Mouse (Mus musculus) kidney, embryonic 15.5 days (tissue): Measurements from ENCODE around the gene Acmsd. TPM values are rescaled to one million over a fixed set of nuclear protein-coding genes. Genes with fewer than 3 reads are reported as not detected.

Source experiments
- ATAC-seq: fragments of 200-750 bp; cut with Nextera tagmentation; replicated peaks from 2 replicates; pipeline ENCODE4 v1.8.0; 2017; ENCODE audit warnings: moderate TSS enrichment; ENCODE audit not compliant: low FRiP score
- H3K27ac ChIP-seq: fragments of 300-500 bp; sonication (generic); 2 replicates; pipeline ENCODE4 v1.5.1; 2015; ENCODE audit warnings: mild to moderate bottlenecking, inconsistent platforms
- H3K27me3 ChIP-seq: fragments of 300-500 bp; sonication (generic); 2 replicates; pipeline ENCODE4 v1.6.1; 2015; ENCODE audit warnings: inconsistent platforms
- H3K36me3 ChIP-seq: fragments of 300-500 bp; sonication (generic); 2 replicates; pipeline ENCODE4 v1.6.1; 2015; ENCODE audit warnings: inconsistent platforms
- H3K4me1 ChIP-seq: fragments of 300-500 bp; sonication (generic); 2 replicates; pipeline ENCODE4 v1.6.1; 2015; ENCODE audit warnings: inconsistent platforms
- H3K4me2 ChIP-seq: fragments of 300-500 bp; sonication (generic); 2 replicates; pipeline ENCODE4 v1.6.1; 2015; ENCODE audit warnings: moderate library complexity, mild to moderate bottlenecking, inconsistent platforms
- H3K4me3 ChIP-seq: fragments of 300-500 bp; sonication (generic); replicated peaks from 2 replicates; pipeline ENCODE4 v1.5.1; 2015; ENCODE audit warnings: mild to moderate bottlenecking, inconsistent platforms
- H3K9ac ChIP-seq: fragments of 300-500 bp; sonication (generic); 2 replicates; pipeline ENCODE4 v1.6.1; 2015; ENCODE audit warnings: mild to moderate bottlenecking, inconsistent platforms
- H3K9me3 ChIP-seq: fragments of 300-500 bp; sonication (generic); replicated peaks from 2 replicates; pipeline ENCODE4 v1.6.1; 2016; ENCODE audit warnings: inconsistent platforms
- WGBS: fragments of 180-500 bp; shearing (Covaris S2); methylation state at CpG from one replicate; pipeline ENCODE4 v1.1.7; 2015; ENCODE audit warnings: mixed read lengths; 5-methylcytosine and 5-hydroxymethylcytosine counted together
- polyA plus RNA-seq: library from polyadenylated mRNA; unstranded; fragments of >200 nt; fragmentation: Nextera tagmentation; extraction: Ambion mirVana; gene quantifications from 2 replicates; pipeline ENCODE4 v1.2.1, GENCODE M21; 2015

Acmsd gene
- polyA plus RNA-seq = 0.93 and 1.1 TPM in 2 replicates

DNA sequence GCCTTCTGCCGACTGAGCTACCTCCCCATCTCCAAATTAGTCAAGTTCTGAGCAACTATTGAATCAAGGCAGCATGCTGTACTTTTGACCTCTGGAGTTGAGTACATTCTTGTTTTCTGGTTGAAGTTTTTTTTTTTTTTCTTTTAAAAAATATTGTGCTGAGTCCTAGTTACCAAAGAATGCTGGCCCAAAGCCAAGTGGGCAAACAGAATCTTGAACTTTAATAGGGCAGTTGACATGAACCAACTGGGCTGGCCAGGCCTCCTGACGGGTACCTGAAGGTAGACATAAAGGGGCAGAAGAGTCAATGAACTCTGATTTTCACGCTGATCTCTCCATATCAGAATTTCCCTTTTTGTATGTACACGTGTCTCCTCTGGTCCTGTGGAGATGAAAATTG is at the start of gene Acmsd:
Acmsd (plus strand) TSS at position 318 of the 400 bp plus-strand sequence.
- Histone ChIP-seq H3K36me3 (no peaks in the 10 kb centered on the region), H3K27ac (no peak within 1 kb of the TSS), H3K9ac (no peak within 1 kb of the TSS), H3K4me3 (no peak within 1 kb of the TSS), H3K4me1 (no peaks in the 10 kb centered on the region), H3K9me3 (no peaks in the 10 kb centered on the region), H3K27me3 (no peaks in the 10 kb centered on the region), H3K4me2 (no peak within 1 kb of the TSS)
- no peak for ATAC-seq
- WGBS = 89% methylated on average over 4 of the region's 4 CpGs

DNA sequence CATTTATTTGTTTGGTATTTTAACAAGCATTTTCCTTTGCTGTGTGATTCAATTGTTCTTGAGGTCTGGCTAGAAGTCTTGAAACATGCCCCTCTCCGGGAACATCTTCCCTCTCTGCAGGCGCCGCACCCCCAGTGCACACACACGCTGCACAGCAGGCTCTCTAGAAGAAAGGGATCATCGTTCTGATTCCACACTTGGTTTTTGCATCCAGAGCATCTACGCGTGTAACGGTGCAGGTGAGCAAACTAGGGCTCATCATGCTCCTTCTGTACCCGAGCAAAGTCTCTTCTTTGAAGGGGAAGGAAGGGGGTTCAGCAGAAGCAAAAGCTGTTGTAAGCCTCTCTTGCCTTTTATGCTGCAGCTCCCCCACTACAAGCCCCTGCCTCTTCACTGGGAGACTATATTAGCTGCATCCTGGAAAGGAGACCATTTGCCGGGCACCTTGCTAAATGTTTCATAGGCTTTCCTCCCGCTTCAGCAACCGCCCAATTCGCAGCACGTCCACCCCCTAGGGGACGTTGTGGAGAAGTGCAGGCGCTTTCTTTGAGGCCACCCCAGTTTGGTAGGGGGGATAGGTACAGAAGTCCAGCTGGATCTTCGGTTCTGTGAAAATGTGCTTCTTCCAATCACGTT is 49.6 kb upstream of the Acmsd start, which contains the start of gene Tmem163:
Tmem163 (minus strand) TSS at position 51 of the 636 bp plus-strand sequence.
- Histone ChIP-seq H3K4me3 (peak within 1 kb of the TSS; percentile 55; the same call in 1 of the 2 replicates), H3K4me2 (peak within 1 kb of the TSS; percentile 99), H3K36me3 (no peaks in the 10 kb centered on the region), H3K27ac (no peak within 1 kb of the TSS), H3K9me3 (no peaks in the 10 kb centered on the region), H3K4me1 (peaks cover 22% of the 10 kb centered on the region), H3K27me3 (peaks cover 76% of the 10 kb centered on the region), H3K9ac (no peak within 1 kb of the TSS)
- ATAC-seq = no peak
- WGBS = 18% methylated on average over 18 of the region's 18 CpGs

DNA sequence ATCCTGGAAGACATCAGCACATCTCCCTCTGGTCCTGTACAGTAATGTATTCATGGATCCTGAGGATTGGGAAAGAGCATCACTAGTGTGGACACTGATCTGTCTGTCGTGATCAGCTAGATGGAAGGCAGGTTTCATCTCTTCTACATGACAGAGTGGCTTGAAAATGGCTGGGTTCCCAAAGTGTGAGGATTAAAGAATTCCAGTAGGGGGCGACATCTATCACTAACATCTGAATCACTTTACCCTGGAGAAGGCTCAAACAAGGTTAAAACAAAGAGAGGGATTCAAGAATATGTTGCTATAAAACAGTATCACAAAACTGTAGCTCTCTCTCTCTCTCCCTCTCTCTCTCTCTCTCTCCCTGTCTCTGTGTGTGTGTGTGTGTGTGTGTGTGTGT is 32.7 kb upstream of the Acmsd start:
- Histone ChIP-seq H3K27me3 (no peaks in the 10 kb centered on the region), H3K4me2 (no peak overlapping the region), H3K36me3 (no peaks in the 10 kb centered on the region), H3K27ac (no peak overlapping the region), H3K4me3 (no peak overlapping the region), H3K4me1 (no peaks in the 10 kb centered on the region), H3K9me3 (no peaks in the 10 kb centered on the region), H3K9ac (no peak overlapping the region)
- WGBS = 31% methylated on average over 2 of the region's 2 CpGs
- no peak for ATAC-seq

DNA sequence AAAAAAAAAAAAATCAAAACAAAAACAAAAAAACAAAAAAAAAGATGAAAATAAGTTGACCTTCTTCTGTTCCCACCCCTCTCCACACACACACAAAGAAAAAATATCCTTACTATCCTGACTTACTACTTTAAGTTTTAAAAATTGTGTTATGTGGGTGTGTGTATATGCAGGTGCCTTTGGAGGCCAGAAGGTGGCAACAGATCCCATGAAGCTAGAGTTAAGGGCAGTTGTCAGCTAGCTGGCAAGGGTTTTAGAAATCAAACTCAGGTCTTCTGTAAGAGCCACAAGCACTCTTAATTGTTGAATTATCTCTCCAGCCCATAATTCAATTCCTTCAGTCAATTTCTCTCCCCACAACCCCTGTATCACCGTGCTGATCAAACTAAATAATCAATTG is 27.0 kb upstream of the Acmsd start:
- no peaks in the 10 kb centered on the region for H3K9me3 ChIP-seq
- ATAC-seq = no peak
- no peaks in the 10 kb centered on the region for H3K36me3 ChIP-seq
- H3K4me3 ChIP-seq = no peak overlapping the region
- H3K27me3 ChIP-seq = no peaks in the 10 kb centered on the region
- WGBS = 81% methylated on average over 1 of the region's 1 CpGs
- no peak overlapping the region for H3K9ac ChIP-seq
- H3K4me1 ChIP-seq = no peaks in the 10 kb centered on the region
- no peak overlapping the region for H3K4me2 ChIP-seq
- no peak overlapping the region for H3K27ac ChIP-seq

DNA sequence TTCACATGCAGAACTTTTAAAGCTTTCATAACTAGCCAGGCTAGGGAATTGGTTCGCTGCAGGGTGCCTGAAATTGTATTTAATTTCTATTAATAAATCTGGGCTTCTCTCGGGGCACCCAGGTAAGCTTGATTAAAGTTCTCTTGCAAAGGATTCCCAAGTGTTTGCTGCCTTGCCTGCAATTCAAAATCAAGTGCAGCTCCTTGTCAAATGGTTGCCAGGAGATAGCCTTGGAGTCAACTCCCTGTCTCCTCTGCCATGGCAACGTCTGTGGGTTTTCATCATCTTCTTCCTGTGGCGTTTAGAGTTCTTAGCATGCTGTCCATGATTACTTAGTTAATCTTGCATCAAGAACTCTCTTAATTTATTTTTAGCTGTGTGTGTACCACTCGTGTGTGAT is 22.9 kb upstream of the Acmsd start:
- H3K4me2 ChIP-seq = no peak overlapping the region
- no peaks in the 10 kb centered on the region for H3K4me1 ChIP-seq
- no peak for ATAC-seq
- no peak overlapping the region for H3K4me3 ChIP-seq
- H3K27ac ChIP-seq = no peak overlapping the region
- WGBS = 73% methylated on average over 5 of the region's 5 CpGs
- no peaks in the 10 kb centered on the region for H3K36me3 ChIP-seq
- no peaks in the 10 kb centered on the region for H3K27me3 ChIP-seq
- no peaks in the 10 kb centered on the region for H3K9me3 ChIP-seq
- no peak overlapping the region for H3K9ac ChIP-seq

DNA sequence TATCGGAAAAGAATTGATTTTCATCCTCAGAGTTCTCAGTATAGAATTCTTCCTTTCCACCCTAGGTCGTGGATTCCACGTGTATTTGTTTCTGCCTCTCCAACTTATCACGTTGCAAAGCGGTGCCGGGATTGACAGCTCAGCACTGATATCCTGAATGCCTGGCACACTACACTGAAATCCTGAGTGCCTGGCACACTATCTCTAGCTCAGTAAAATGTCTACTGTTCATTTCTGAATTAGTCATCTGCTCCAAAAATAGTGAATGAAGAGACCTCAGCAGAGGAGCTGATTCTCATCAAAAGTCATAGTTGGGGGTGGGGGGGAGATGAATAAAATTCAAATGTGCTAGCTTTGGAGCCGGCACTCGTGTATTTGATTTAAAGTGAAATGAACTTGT is 12.8 kb upstream of the Acmsd start:
- Histone ChIP-seq H3K27ac (no peak overlapping the region), H3K9me3 (no peaks in the 10 kb centered on the region), H3K4me2 (no peak overlapping the region), H3K27me3 (no peaks in the 10 kb centered on the region), H3K9ac (no peak overlapping the region), H3K36me3 (no peaks in the 10 kb centered on the region), H3K4me1 (no peaks in the 10 kb centered on the region), H3K4me3 (no peak overlapping the region)
- no peak for ATAC-seq
- WGBS = 87% methylated on average over 8 of the region's 8 CpGs

DNA sequence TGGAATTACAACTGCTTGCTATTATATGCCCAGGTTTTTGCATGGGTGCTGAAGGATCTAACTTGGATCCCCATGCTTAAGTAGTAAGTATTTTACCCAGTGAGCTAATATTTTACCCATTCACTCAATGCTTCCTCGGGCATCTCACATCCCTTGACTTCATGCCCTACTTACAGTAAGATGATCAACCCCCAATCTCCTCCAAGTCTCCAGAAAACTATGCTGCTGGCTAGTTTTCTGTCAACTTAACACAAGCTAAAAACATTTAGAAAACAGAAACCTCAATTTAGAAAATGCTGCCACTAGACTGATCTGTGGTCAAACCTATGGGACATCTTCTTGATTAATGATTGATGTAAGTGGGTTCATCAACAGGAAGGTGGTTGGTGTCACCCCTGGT is 10.9 kb upstream of the Acmsd start:
- H3K9ac ChIP-seq = no peak overlapping the region
- 75% methylated on average over 1 of the region's 1 CpGs for WGBS

DNA sequence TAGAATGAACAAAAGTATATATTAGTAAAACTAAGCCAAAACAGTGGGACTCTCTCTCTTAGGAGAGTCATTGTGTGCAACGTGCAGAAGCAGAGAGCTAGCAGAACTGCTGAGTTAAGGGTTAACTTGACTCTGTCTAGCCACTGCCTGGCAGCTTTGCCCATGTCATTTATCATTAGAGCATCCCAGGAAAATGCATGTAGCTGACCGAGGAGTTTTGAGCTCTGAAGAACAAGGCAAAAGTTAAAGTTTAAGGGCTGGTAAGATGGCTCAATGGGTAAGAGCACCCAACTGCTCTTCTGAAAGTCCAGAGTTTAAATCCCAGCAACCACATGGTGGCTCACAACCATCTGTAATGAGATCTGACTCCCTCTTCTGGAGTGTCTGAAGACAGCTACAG is 5.6 kb upstream of the Acmsd start:
- H3K27me3 ChIP-seq = no peaks in the 10 kb centered on the region
- H3K4me2 ChIP-seq = no peak overlapping the region
- ATAC-seq = no peak
- H3K27ac ChIP-seq = no peak overlapping the region
- H3K4me3 ChIP-seq = no peak overlapping the region
- H3K9ac ChIP-seq = no peak overlapping the region
- H3K9me3 ChIP-seq = no peaks in the 10 kb centered on the region
- H3K4me1 ChIP-seq = no peaks in the 10 kb centered on the region
- no peaks in the 10 kb centered on the region for H3K36me3 ChIP-seq
- WGBS = 44% methylated on average over 2 of the region's 2 CpGs

More for the DNA sequence above, 10.9 kb upstream of the Acmsd start:
- Histone ChIP-seq H3K27me3 (no peaks in the 10 kb centered on the region), H3K36me3 (no peaks in the 10 kb centered on the region), H3K4me2 (no peak overlapping the region), H3K9me3 (no peaks in the 10 kb centered on the region), H3K4me3 (no peak overlapping the region), H3K4me1 (no peaks in the 10 kb centered on the region), H3K27ac (no peak overlapping the region)
- no peak for ATAC-seq

DNA sequence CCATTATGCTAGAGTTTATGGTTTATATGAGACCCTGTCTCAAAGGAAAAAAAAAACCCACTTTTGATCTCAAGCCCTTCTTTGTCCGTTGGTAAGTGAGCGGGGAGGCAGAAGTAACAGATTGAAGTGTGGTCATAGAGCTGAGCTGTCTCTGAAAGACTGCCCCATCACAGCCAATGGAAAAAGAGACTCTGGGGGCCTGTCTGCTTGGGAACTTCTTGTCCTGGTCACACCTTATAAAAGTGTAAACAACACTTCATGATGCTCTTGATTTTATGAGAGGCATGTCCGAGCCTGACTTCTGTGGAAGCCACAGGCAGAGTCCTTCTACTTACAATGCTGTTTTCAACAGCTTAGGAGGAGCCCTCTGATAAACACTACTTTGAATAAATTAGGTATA is 1.9 kb downstream of the Acmsd start:
- no peak for ATAC-seq
- WGBS = 37% methylated on average over 3 of the region's 3 CpGs
- Histone ChIP-seq H3K4me1 (no peaks in the 10 kb centered on the region), H3K27me3 (no peaks in the 10 kb centered on the region), H3K4me2 (no peak overlapping the region), H3K4me3 (no peak overlapping the region), H3K9me3 (no peaks in the 10 kb centered on the region), H3K36me3 (no peaks in the 10 kb centered on the region), H3K27ac (no peak overlapping the region), H3K9ac (no peak overlapping the region)

DNA sequence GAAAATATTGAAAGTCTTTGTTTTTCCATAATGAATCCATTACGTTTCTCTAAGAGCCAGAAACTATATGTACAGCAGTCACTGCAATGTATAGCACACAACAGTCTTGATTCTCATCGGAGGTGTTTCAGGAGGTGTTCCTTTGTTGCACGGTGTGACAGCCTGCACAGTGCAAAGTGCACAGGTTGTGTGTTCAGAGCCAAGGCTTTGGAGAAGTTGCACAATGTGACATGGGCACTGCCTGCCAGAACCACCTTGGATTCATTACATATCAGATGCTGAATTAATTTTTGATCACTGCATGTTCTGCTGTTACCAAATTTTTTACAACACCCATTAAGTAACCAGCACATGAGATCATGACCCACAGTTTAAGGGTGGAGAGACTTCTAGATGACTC is 3.2 kb downstream of the Acmsd start:
- no peaks in the 10 kb centered on the region for H3K36me3 ChIP-seq
- no peaks in the 10 kb centered on the region for H3K27me3 ChIP-seq
- H3K4me3 ChIP-seq = no peak overlapping the region
- no peaks in the 10 kb centered on the region for H3K4me1 ChIP-seq
- no peak overlapping the region for H3K27ac ChIP-seq
- WGBS = 90% methylated on average over 3 of the region's 3 CpGs
- H3K4me2 ChIP-seq = no peak overlapping the region
- no peak overlapping the region for H3K9ac ChIP-seq
- H3K9me3 ChIP-seq = no peaks in the 10 kb centered on the region
- ATAC-seq = no peak

DNA sequence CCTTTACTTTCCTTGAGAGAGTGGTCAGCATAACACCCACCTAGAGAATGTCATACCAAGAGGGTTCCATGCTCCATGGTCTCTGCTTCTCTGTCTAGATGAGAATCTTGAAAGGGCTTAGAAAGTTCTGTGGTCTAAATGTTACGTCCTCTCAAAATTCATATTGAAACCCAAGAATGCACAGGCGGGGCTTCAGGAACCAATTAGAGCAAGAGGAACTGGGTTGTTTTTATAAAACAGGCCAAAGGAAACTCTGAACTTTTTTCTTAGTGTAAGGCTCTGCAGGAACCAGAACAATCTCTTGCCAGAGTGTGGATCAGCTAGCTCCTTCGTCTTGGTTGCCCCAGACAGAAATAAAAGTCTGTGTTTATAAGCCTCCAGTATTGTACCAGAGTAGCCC is 3.6 kb downstream of the Acmsd start:
- Histone ChIP-seq H3K9me3 (no peaks in the 10 kb centered on the region), H3K36me3 (no peaks in the 10 kb centered on the region), H3K9ac (no peak overlapping the region), H3K4me3 (no peak overlapping the region), H3K27ac (no peak overlapping the region), H3K4me2 (no peak overlapping the region), H3K4me1 (no peaks in the 10 kb centered on the region), H3K27me3 (no peaks in the 10 kb centered on the region)
- no peak for ATAC-seq
- WGBS = 70% methylated on average over 3 of the region's 3 CpGs

DNA sequence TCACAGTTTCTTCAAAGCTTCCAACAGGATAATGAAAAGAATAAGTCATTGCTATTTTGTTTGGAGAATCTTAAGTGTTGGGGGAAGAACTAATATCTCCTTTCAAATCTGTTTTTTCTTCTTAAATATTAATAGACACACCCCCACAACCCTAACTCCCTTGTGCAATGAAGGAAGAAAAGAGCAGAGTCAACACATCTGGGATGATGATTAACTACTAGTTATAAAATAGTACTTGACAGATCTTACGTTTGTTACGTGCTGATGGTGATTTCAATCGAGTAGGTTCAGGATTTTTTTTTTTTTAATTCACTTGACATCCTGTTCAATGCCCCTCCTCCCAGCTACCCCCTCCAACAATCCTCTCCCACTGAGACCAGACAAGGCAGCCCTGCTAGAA is 6.1 kb downstream of the Acmsd start:
- Histone ChIP-seq H3K9ac (no peak overlapping the region), H3K4me1 (no peaks in the 10 kb centered on the region), H3K27ac (0 out of 2 replicates have a peak overlapping the region, but pooled peaks have one; percentile 45), H3K4me2 (no peak overlapping the region), H3K9me3 (no peaks in the 10 kb centered on the region), H3K27me3 (no peaks in the 10 kb centered on the region), H3K36me3 (no peaks in the 10 kb centered on the region), H3K4me3 (no peak overlapping the region)
- no peak for ATAC-seq
- WGBS = 23% methylated on average over 3 of the region's 3 CpGs
